Mouse (Mus musculus) mature B cell (primary cell): ENCODE data around the gene Lmx1b.

Experiments
- in situ Hi-C: fragments of 300-500 bp; cut with MboI; formaldehyde crosslinking; loops from 2 replicates; pipeline ENCODE4 v1.14.3; 2019

The Lmx1b gene

DNA sequence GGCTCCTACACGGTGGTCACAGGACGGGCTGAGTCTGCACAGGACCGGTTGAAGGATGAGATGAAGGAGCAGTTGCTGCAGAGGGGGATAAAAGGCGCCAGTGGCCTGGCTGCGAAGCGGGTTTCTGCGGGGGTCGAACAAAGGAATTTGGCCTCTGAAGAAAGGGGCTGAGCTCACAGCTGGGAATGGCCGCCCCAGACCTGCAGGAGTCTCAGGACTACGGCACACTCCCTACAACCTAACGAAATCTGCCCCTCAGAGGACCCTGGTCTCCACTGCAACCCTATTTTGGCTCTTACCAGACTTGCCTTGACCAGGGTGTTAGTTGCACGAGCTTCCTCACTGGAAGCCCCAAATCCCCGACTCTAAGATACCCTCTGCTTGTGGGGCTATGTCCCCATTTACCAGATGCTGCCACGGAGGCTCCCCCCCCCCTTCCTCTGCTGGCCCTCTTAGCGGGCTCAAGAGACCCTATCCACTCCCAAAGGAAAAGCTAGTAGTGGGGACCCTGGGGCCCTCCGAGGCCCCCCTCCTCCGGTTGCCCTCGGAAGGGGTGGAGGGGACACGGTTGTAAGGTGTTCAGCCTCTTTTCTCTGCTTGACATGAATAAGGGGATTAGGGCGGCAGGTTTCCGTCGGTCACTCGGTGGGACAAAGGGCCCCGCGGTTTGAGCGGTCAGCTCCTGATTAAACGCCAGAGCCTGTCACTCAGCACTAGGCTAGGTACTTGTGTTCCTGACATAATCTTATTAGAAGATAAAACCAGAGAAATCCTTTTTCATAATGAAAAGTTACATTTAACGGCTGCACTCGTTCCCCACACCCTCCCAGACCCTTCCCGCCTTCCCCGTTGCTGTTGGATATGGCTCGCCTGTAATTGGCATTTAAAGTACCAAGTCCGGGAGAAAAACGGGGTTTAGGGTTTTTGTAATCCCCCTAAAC is 10.0 kb downstream of the Lmx1b start:
- in situ Hi-C loops = no loop called here

DNA sequence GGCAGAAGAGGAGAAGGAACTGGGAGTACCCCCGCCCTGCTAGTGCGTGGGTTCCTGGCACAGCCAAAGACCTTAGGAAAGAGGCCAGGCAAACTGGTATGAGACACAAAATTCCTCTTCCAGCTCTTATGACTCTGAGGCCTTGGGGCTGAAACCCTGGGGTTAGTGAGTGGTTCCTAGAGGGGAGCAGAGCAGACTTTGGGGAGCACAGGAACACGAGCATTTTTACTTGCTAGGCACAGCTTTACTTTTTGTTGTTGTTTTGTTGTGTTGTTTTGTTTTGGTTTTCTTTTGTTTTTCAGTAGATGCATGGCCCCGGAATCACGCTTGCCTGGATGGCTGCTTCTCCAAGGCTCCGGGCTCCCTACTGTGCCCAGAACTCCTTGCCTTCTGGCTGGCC is 10.7 kb downstream of the Lmx1b start:
- in situ Hi-C loops = no loop called here

DNA sequence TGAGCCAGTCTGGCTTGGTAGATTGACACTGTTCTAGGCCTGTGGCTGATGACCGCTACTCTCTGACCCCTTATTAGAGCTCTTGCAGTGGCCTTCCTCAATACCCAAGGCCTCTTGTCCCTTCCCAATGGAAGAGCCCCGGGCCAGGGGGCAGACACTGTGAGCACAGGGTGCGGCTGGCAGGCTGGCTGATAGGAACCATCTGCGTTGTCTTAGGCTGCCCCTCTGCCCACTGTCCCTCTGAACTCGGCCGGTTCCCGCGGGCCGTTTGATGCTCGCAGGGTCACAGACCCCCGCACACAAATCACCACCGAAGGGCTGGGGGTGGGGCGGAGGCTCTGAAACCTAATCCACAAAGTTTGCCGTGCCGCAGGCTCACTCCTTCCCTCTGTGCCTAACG is 11.5 kb downstream of the Lmx1b start:
- in situ Hi-C loops = no loop called here

- in situ Hi-C loops = no loop called here
Observed at GRCm38 (mm10) chr2:33627058-33627375, 13.3 kb downstream of the Lmx1b start.

DNA sequence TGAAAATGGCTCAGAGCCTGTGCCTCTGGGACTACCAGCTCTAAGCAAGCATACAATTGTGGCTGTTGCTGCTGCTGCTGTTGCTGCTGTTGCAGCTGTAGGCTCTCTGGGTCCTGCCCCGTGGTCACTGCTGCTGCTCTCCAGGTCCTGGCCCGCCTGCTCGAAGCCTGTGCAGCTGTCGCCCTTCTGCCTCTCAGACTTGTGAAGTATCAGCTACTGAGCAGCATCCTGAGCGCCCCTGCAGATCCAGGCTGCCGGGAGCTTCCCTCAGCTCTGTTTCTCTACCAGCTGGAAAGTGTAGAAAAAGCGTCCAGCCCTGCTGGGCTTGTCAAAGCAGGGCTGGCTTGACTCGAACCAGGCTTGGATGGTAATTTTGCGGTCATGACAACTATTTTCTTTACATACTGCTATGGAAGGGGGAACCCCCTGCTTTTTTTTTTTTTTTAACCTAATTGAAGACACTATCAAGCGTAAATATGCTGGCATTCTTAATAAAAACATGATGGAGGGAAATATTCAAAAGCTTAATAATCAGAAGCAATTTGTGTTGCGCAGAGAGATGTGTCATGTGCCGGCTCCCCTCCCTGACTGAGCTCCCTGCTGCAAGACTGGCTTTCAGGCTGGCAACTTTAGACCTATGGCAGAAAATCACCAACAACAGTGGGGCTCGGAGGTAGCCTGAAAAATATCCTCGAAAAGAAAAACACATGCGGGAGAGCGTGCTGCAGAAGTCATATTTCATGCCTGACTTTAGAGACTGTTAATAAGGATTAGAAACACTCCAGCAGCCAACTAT is 13.9 kb downstream of the Lmx1b start:
- in situ Hi-C loops = no loop called here

DNA sequence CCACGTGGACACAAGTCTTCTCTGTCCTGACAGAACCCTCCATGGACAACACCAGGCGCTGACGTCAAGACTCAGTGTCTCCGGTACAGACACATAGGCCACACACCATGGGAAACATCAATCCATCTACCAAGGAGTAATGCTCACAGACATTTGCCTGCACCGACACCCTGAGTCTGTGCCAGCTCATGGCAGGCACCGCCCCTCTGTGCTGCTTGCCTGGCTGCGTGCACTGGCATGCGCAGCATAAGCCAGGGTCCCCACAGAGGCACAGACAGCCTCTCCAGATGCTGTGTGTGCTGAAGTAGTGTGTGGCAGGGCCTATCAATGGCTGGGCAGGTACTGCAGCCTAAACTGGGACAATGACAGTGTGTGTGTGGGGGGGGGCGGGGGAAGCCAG is 22.6 kb downstream of the Lmx1b start:
- in situ Hi-C loops = no loop called here

DNA sequence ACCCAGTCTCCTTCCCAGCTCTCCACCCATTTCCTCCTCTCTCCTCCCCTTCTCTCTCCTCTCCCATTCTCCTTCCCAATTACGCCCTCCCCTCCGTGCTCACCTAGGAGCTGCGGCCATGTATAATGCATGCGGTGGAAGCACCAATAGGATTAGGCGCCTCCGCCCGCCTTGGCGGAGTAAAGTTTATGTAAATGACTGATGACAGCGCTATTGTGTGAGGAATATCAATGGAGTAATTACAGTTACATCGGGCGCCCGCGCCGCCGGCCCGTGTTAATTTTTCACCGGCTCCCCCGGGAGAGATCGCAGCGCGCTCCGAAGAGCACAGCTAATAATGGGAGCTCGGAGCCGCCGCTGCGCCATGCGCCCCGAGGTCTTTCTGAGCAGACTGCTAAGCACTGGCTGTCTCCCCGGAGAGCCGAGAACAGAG is 23.9 kb downstream of the Lmx1b start:
- in situ Hi-C loops = no loop called here

DNA sequence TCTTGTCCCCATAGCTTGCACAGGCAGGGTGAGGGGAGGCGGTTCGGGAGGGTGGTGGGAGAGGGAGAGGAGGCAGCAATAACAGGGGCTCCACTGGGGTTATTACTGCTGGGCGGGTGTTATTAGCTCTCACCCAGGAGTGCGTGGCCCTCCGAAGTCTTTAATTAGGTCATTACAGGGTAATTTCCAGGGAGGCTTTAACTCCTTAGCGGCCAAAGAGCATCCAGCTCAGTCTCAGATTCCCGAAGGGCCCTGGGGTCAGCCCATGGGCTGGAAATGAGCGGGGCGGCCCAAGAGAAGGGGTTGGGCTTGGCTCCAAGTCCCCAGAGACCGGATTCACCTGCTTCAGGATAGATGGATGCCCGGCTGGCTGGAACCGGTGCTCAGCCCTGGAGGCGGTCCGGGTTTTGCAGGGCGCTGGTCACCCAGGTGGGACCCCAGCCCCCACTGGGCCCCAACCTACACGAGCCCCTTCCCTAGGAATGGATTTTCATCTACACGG is 24.4 kb downstream of the Lmx1b start:
- in situ Hi-C loops = no loop called here

DNA sequence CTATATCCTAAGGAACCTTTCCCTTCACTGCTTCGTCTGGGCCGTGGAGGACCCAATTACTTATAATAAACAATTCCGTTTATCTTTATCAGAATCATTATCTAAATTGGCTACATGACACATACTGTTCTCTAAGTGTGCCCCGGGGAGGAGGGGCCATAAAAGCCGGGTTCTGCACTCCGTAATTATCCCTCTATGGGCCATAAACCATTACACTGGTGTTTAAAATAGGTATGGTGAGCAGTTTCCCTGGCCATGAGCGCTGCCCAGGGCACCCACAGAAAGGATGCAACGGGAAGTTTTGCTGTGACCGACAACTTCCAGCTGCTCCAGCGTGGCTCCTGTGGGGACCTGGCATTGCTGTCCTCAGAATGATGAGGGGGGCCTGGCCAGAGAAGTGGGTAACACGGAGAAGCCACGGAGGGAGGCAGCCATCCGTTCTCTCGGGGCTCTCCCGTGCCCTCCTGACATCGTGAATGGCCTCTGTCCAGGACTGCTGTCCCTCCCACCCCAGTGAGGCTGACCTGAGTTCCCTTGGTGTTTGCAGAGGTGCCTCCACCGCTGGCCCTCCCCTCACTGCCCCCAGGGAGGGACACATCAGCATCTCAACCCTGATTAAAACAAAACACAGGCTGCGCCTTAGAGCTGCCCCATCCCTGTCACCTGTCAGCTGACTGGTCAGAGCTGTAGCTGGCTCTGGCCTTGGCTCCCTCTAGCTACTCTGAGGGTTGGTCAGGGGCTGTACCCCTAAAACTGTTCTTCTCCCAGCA is 34.6 kb downstream of the Lmx1b start:
- in situ Hi-C loops = no loop called here

DNA sequence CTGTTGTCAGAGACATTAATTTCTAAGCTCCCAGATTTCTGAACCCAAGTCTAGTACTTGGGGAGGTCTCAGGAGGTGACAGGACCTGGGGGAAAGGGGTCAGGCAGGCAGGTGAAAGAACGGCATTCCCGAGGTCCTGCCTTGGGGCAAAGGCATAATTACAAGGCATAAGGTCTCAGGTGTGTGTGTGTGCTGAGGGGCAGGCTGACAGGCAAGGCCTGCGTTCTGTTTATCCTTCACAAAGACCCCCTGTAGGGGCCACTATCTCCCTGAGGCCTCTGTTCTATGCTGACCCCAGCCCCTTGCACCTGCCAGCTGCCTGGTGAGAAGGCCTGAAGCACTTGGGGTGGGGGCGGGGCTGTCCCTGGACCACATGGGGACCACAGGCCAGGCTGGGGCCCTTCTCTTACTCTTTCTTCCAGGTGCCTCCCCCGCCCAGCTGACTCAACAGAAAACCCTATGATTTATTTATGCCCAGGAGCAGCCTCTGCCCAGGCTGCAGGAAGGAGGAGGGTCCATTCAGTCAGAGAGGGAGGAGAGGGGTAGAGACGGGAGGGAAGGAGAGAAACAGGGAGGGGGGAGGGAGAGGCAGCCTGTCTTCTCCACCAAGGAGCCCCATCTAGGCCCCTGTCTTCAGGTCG is 35.3 kb downstream of the Lmx1b start:
- in situ Hi-C loops = no loop called here

DNA sequence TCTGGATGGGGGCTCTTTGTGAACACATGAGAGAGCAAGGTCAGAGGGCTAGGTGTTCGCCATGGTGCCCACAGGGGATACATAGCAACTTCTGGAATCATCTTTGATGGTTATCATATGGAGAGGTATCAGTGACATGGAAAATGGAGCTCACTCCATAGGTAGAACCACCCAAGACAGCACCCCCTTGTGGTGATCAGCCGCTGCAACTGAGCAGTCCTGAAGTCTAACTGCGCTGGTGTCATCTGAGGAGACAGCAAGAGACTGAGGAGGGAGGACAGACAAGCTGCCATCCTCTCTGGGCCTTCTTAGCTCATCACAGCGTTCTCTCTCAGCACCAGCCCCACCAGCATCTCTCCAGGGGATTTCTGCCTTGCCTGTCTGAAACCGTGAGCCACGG is 39.8 kb downstream of the Lmx1b start:
- in situ Hi-C loops = no loop called here

GRCm38 (mm10) chr2:33597384-33597783 is 42.9 kb downstream of the Lmx1b start:
- in situ Hi-C loops = no loop called here

- in situ Hi-C loops = no loop called here
Observed at GRCm38 (mm10) chr2:33595085-33595423, 45.3 kb downstream of the Lmx1b start.

DNA sequence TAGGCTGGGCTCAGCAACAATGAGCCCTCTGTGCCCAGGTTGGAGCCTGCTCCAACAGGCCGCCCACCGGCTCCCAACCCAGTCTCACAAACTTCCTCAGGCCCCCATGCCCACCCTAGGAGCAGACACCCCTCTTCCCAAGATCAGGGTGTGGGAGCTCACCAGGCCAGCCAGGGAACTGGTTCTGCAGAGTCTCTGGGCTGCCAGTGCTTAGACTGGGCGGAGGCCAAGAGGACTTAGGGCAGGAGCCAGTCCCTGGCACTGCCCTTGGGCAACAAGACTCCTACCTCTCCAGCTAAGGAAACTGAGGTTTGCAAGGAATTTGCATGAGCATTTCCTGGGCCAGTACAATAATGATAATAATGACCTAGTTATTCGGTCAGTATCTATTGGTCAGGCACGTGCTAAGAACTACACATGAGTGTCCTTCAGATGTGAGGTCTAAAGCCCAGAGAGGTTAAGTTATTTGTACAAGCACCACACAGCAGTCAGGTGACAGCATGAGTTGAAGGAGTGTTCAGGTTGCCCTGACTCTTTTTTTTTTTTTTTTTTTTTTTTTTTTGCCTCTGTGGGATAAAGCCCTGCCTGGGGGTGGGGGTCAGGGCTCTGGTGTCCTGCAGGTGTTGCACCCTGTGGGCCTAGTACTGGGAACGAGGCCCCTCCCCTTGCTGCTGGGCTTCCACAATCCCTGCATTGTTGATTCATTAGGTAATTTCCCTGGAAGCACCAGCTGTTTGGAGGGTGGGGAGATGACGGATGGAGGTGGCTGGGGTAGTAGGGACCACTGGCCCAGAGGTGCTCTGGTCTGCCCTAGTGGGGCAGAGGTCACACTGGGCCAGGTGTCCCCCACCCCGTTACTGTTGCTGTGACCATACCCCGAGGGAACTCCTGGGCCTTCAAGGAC is 45.9 kb downstream of the Lmx1b start:
- in situ Hi-C loops = no loop called here

DNA sequence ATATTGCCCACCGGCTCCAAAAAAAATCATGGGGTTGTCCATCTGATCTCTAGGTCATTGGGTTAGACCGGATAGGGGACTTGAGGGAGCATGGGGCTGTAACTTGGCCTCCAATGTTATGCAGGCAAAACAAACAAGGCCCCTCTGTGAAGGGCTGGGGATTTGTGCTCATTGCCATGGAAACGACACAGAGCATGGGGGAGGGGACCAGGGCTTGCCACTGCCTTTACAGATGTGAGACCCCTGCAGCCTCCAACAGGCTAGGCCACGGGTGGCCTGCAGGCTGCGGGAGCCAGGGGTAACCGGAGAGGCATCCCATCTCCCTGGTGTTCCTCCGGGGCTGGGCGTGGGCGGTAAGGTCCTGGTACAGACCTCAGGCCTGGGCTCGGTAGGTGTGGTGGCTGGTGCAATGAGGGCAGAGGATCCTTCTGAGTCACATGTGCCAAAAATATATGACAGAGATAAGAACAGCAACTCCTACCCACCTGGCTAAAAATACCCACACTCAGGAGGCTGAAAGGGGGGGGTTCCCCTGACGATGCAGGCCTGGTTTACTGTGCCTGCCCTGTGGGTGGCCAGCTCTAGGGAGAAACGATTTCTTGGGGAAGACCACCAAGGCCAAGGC is 47.3 kb downstream of the Lmx1b start:
- in situ Hi-C loops = no loop called here

DNA sequence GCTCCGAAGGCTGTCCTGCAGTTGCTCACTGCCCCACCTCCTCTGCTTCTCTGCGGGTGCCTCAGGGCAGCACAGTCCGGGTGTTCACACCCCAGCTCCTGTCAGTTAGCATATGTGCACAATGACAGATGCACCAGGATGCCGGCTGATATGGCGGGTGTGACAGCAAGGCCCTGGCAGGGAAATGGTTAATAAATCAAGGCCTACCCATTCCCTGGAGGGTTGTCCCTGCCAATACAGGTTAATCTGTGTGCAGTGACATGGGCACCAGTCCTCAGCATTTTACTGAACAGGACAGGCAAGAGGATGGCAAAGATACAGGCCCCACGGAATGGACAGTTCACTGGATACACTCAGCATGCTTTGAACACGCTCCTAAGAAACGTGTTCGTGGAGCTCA is 51.0 kb downstream of the Lmx1b start:
- in situ Hi-C loops = no loop called here

DNA sequence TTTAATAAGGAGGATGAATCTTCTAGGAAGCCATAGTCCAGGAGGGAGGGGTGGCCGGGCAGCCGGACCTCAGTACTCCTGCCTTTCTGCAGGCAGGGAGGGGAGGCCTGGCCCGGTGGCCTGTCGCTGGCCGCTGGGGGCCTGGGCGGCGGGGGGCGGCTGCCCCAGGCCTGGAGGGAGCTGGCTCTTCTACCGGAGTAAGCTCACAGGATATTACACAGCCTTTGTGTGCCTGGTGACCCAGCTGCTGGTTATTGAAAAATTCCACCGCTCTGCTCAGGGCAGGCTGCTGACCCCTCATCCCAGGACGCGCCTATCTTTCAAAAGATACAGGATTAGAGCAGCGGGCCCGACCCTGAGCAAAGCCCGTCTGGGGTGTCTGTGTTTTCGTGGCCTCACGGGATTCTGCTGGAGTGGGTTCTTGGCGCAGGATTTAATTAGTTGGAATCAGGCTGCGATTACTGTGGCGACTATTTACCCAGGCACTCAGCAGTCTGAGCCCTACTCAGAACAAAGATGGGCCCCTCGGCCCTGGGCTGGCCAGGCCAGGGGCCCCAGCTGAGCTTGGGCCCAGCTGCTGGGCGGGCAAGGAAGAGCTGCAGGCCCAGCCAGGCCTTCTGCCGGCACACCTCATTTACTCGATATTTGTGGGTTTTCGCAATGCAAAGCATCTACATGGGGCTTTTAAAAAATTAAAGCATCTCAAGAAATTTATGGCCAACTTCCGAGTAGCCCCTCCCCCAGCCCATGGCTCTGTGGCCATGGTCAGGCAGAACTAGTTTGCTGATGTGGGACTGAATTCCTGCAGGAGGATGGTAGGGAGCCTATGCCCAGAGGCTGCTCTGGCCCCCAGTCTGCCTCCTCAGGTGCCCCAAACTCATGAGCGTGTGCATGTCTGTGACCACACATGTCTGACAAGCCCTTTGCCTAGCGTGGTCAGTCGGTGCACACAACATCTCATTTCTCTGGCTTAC is 55.1 kb downstream of the Lmx1b start:
- in situ Hi-C loops = no loop called here

- in situ Hi-C loops = no loop called here
Observed at GRCm38 (mm10) chr2:33583761-33584160, 56.5 kb downstream of the Lmx1b start.

GRCm38 (mm10) chr2:33583317-33583716 is 57.0 kb downstream of the Lmx1b start:
- in situ Hi-C loops = no loop called here
